Mouse (Mus musculus) heart, adult 11 months (tissue): ENCODE measurements around the gene Tor4a.
A peak's percentile ranks its signal among the peaks of the same experiment; 100 is the strongest.

ENCODE experiments used
- DNase-seq: peaks from one replicate; pipeline ENCODE4 v3.0.0; 2022

Gene Tor4a

GRCm38 (mm10) chr2:25185625-25186574 lies 10.8 kb downstream of the Tor4a start:
- peak; percentile 96 for DNase-seq

GRCm38 (mm10) chr2:25184496-25184895 lies 12.2 kb downstream of the Tor4a start:
- DNase-seq, result peak; percentile 79

DNA sequence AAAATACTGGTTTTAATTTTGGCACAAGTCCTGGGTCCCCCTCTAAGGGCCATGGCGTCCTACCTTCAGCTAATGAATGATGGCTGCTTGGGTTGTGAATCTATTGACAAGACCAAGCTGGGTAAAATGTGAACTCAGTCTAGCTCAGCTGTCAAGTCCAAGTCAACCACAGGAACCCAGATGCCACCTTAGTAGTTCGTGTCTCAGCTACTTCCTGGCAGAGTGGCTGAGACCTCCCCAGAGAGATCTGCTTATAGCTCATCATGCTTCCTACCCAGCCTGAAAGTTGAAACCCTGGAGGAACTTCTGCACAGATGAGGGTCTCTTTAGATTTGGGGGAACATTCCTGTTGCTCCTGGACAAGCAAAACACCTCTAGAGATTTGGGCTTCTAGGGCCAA lies 13.3 kb downstream of the Tor4a start:
- DNase-seq, result peak; percentile 88

DNA sequence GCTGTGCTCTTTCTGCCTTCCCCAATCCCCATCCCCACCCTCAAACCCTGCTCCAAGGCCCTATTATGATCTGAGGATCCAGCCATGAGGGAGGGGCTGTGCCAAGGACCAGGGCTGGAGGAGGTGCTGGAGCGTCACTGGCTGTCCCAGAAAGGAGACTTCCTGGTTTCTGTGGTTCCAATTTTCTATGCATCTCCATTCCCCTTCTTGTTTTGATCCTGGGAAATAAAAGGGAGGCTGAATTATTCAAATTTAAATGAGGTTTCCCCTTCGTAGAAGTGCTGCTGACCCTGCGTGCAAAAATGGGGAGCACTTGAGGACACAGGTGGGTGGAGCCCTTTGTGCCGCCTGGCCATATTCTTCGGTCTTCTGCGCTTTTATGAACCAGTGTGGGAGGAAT lies 14.0 kb downstream of the Tor4a start:
- DNase-seq, result peak; percentile 92

DNA sequence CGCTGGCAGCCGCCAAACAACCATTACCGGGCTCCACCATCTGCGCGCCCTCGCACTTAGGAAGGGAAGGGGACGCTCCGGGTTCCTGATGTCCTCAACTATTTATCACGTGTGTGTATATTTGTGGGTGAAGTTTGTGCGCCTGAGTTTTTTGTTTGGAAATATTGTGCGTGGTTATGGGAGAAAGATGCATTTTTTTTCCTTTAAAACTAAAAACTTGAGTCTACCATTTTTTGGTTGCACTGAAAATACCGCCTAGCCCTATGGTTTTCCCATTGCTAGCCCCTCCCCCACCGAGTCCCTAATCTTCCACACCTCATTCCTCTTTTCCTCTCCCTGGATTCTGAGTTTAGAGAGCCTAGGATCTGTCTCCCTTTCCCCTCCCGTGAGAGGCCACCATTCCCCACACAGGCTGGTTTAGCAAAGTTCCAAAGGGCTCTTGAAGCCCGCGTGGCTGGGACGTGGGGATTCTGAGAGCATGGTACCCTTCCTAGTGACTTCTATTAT lies 14.7 kb downstream of the Tor4a start:
- DNase-seq, result peak; percentile 83

DNA sequence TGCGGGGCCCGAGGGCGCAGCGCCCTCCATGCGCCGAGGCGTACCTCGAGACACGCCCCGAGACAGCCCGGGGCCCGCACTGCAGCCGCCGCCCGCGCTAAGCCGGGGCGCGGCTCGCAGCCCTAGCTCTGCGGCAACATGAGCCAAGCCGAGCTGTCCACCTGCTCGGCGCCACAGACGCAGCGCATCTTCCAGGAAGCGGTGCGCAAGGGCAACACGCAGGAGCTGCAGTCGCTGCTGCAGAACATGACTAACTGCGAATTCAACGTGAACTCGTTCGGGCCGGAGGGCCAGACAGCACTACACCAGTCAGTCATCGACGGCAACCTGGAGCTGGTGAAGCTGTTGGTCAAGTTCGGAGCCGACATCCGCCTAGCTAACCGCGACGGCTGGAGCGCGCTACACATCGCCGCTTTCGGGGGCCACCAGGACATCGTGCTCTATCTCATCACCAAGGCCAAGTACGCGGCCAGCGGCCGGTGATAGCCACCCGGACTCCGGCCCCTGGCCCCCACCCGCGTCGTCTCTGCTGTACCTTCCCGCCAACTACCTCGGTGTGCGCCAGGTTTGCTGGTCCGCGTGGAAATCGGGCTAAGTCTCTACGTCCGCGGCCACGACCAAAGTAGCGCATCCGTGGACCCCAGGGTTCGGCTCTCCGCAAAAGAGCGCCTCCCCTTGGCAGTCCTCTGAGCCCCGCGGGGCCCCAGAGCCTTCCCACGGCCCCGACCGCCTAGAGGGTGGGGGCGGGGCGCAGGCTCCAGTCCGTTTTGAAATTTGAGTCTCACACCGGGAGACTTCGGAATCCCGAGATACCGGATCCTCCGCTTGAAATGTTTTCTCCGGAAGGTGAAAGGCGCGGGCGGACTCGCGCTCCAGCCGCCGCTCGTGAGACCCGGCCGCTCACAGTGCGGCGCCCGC lies 15.5 kb downstream of the Tor4a start:
- DNase-seq, result peak; percentile 96

- peak; percentile 100 for DNase-seq
Observed at GRCm38 (mm10) chr2:25180478-25180903, 16.2 kb downstream of the Tor4a start, which contains the start of gene Nrarp. Gene Nrarp (plus strand): TSS chr2:25180758.

DNA sequence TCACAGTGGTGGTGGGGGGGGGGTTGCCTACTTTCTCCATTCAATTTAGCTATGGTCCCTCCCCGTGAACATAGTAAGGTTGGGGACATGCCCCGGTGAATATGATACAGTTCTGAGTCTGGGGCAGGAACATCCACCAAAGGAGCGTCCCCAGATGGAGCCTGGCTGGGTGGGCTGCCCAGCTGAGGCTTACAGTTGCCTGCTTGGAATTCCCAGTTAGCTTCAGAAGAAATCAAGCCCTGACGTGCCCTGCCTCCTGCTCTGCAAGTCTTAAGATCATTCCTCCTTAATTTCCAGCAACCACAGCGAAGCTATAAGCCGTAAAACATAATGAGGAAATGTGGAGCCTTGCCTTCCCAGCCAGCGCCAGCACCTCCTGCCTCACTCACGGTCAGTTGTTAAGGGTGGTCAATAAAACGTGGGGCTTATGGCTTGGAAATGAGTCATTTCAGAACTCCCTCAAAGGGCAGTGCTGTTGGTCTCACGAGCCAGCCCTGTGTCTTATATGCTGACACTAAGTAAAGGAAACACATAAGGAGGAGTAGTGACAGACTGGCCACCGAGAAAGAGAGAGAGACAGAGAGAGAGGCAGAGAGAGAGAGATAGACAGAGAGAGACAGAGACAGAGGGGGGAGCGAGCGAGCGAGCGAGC lies 17.0 kb downstream of the Tor4a start:
- DNase-seq, result peak; percentile 82

- peak; percentile 96 for DNase-seq
Observed at GRCm38 (mm10) chr2:25178285-25178972, 18.3 kb downstream of the Tor4a start.

- DNase-seq, result peak; percentile 98
Observed at GRCm38 (mm10) chr2:25177685-25178084, 19.0 kb downstream of the Tor4a start.

DNA sequence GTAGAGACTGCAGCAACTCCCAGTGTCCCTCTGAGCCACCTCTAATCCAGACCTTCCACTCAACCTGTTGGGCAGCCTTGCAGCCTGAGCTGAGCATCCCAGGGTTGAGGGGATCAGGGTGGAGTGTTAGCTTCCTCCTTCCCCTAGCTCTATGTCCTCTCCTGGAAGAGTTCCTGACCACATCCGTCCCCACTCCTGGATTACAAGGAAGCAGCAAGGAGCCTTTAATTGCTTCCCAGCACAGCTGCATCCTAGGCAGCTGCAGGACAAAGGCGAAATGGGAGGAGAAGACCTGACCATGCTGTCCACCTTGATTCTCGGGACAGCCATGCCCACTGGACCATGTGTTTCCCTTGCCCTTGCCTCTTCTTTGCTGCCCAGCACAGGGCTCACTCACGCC lies 19.6 kb downstream of the Tor4a start:
- peak; percentile 97 for DNase-seq

DNA sequence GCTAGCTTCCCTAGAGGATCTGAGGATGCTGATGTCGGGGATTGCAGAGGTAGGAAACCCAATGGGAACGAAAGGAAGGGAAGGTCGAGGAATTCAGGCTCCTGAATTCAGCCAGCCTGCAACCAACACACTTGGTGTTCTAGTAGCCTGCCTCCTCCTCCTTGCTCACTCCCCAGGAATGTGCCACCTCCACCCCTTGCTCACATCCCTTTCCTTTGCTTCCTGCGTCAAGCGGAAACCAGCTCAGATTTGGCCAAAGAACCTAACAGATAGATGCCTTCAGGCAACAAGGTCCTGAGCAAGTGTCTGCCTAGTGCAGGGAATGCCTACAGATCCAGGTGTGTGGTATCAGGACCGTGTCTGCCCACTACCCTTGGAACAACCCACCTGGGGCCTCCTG lies 20.1 kb downstream of the Tor4a start:
- peak; percentile 98 for DNase-seq

DNA sequence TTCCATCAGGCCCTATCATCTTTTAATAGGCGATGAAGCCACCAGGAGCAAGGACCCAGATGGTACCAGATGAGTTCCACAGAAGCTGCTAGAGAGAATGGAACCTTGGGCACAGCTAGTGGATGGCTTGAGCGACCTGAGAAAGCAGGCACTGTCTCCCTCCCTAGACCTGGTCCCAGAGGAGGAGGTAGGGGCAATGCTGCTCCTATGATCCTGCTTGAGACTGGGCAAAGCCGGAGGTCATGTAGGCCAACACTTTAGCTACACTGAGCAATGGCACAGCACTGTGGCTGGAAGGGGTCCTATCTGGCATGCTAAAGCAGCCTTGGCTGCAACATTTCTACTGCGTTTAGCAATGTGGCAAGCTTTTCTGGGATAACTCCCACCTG lies 21.0 kb downstream of the Tor4a start:
- DNase-seq, result peak; percentile 80

GRCm38 (mm10) chr2:25174866-25175689 lies 21.6 kb downstream of the Tor4a start:
- peak; percentile 86 for DNase-seq

GRCm38 (mm10) chr2:25173821-25174220 lies 22.9 kb downstream of the Tor4a start:
- DNase-seq, result peak; percentile 82

DNA sequence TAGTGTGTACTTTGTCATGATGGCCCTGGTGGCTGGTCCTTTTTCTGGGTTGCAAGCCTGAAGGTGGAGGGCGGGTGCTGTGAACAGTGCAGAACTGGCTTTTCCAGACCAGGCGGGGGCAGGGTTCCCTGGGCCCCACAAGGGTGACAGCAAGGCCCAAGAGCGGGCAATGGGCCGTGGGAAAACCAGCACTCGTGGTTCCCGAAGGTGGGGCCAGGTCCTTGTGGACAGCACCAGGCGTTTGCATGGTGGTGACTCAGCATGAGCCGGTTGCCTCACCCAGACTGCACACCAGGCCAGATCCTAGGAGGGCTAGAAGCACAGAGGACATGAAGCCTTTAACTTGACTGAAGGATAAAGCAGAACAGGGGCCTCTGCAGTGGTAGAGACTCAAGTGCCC lies 24.1 kb downstream of the Tor4a start:
- DNase-seq, result peak; percentile 87

DNA sequence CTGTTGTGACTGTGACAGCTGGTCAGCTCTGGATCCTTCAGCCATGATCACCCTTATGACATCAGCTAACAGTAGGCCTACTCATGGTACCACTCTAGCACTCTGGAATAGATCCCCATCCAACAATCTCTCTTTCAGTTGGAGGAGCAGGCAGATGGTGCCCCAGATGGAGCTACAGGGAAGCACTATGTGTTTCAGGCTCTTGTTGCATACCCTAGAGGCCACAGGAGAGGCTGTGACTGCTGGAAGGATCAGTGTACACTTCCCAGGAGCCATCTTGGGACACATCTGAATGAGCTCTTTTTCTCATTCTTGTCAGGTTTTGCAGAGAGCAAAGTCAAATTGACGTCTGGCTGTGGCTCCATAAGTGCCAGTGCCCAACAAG lies 24.9 kb downstream of the Tor4a start:
- DNase-seq, result peak; percentile 82

DNA sequence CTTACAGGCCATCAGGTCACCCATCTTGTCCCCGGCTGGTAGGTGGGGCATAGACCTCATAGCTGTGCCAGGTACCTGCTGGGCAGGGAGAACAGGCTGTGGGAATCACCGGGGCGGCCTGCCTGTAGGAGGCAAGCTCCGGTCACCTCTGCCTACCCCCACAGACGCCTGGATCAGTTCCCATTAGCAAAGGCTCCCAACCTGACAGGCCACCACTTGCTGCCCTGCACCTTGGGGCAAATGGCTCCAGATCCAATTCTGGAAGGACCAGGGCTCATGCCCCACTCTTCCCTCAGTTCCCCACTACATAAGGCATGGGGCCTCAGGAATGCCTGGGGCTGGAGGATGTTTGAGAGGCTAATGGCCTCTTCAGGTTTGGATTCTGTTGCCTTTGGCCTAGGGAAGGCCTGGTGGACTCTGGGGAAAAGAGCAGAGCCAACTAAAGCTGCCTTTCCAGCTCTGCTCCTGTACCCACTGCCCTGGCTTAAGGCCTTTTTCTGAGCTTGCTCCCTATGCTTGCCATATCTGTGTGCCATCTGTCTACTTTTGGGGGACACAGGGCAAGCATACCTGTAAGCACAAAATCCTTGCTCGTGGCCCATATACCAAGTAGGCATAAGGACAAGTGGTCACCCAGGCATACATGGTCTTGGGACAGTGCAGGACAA lies 25.5 kb downstream of the Tor4a start:
- DNase-seq, result peak; percentile 77

GRCm38 (mm10) chr2:25170326-25171100 lies 26.2 kb downstream of the Tor4a start:
- DNase-seq, result peak; percentile 94

DNA sequence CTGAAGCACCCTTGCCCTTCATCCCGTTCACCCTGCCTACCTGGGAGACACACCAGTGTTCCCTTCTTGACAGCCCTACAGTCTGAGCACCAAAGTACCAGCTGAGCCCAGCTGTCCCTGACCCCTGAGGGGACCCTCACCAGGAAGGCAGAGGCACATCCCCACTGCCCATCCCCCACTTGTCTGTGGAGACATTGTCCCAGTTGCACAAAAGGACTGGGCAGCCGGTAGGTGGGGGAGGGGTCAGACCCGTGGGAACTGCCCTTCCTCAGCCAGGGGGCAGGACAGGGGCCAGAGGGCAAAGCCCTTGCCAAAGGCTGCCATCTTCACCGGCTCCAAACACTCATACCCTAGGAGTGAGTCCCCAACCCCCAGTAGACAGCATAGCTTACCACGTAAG lies 26.9 kb downstream of the Tor4a start:
- peak; percentile 92 for DNase-seq
